Mouse (Mus musculus) lung, postnatal 0 days (tissue): ENCODE data around the gene Sycp3.

ENCODE experiments used
- CTCF ChIP-seq: IDR thresholded peaks from 2 replicates; pipeline ENCODE4 v1.5.1; 2016; ENCODE audit warnings: antibody characterized with exemption, mild to moderate bottlenecking
- EP300 ChIP-seq: IDR thresholded peaks from 2 replicates; pipeline ENCODE4 v1.6.1; 2016; ENCODE audit warnings: antibody characterized with exemption, mild to moderate bottlenecking, control low read depth

- no peak for TF ChIP-seq CTCF
- no peak for TF ChIP-seq EP300
Measured at GRCm38 (mm10) chr10:88496864-88497564, 37.6 kb downstream of the Sycp3 start.
